Mouse (Mus musculus) midbrain, embryonic 16.5 days (tissue): ENCODE data around the gene Adra2b. TPM values are rescaled to one million over a fixed set of nuclear protein-coding genes. Genes with fewer than 3 reads are reported as not detected.

Source experiments
- ATAC-seq: fragments of 200-750 bp; cut with Nextera tagmentation; 2 replicates; pipeline ENCODE4 v1.8.0; 2017; ENCODE audit warnings: moderate TSS enrichment
- H3K27ac ChIP-seq: fragments of 300-500 bp; sonication (generic); 2 replicates; pipeline ENCODE4 v1.5.1; 2014; ENCODE audit warnings: mild to moderate bottlenecking, low read length, mixed read lengths
- H3K27me3 ChIP-seq: fragments of 300-500 bp; sonication (generic); 2 replicates; pipeline ENCODE4 v1.6.1; 2014; ENCODE audit warnings: low read depth, low read length, mixed read lengths; ENCODE audit not compliant: control insufficient read depth, insufficient read depth
- H3K36me3 ChIP-seq: fragments of 300-500 bp; sonication (generic); 2 replicates; pipeline ENCODE4 v1.6.1; 2014; ENCODE audit warnings: mild to moderate bottlenecking, low read length, moderate library complexity, mixed read lengths; ENCODE audit not compliant: control insufficient read depth, insufficient read depth
- H3K4me1 ChIP-seq: fragments of 300-500 bp; sonication (generic); 2 replicates; pipeline ENCODE4 v1.6.1; 2014; ENCODE audit warnings: mild to moderate bottlenecking, low read length, mixed read lengths; ENCODE audit not compliant: control insufficient read depth, insufficient read depth
- H3K4me2 ChIP-seq: fragments of 300-500 bp; sonication (generic); 2 replicates; pipeline ENCODE4 v1.6.1; 2014; ENCODE audit warnings: mild to moderate bottlenecking, low read length, mixed read lengths
- H3K4me3 ChIP-seq: fragments of 300-500 bp; sonication (generic); 2 replicates; pipeline ENCODE4 v1.5.1; 2014; ENCODE audit warnings: low read depth, mild to moderate bottlenecking, low read length, moderate library complexity, mixed read lengths
- H3K9ac ChIP-seq: fragments of 300-500 bp; sonication (generic); 2 replicates; pipeline ENCODE4 v1.6.1; 2014; ENCODE audit warnings: low read depth, low read length, mixed read lengths
- H3K9me3 ChIP-seq: fragments of 300-500 bp; sonication (generic); replicated peaks from 2 replicates; pipeline ENCODE4 v1.6.1; 2014; ENCODE audit warnings: mild to moderate bottlenecking, low read length, mixed read lengths; ENCODE audit not compliant: control insufficient read depth, poor library complexity, severe bottlenecking
- WGBS: fragments of 180-500 bp; shearing (Covaris S2); extraction: QIAGEN DNeasy Blood & Tissue Kit; methylation state at CpG from one replicate; pipeline ENCODE4 v1.1.7; 2014; 5-methylcytosine and 5-hydroxymethylcytosine counted together
- polyA plus RNA-seq: library from polyadenylated mRNA; unstranded; fragments of >200 nt; fragmentation: Nextera tagmentation; extraction: Ambion mirVana; gene quantifications from 2 replicates; pipeline ENCODE4 v1.2.1, GENCODE M21; 2015

Adra2b gene
- polyA plus RNA-seq, 1 experiment from 2014 or later, result 0.20 TPM

GRCm38 (mm10) chr2:127363282-127363652 lies 259 bp downstream of the Adra2b start:
- peak overlapping the region; percentile 39 for H3K4me3 ChIP-seq
- 2% methylated on average over 28 of the region's 28 CpGs for WGBS
- no peak for ATAC-seq
- peak overlapping the region; percentile 82 for H3K4me2 ChIP-seq
- no peaks in the 10 kb centered on the region for H3K36me3 ChIP-seq
- H3K9ac ChIP-seq, result no peak overlapping the region
- H3K9me3 ChIP-seq, result no peaks in the 10 kb centered on the region
- no peak overlapping the region for H3K27ac ChIP-seq
- peaks cover 14% of the 10 kb centered on the region for H3K4me1 ChIP-seq
- H3K27me3 ChIP-seq, result peaks cover 59% of the 10 kb centered on the region

GRCm38 (mm10) chr2:127363696-127364095 lies 688 bp downstream of the Adra2b start:
- ATAC-seq, result 0 out of 2 replicates have a peak, but pooled peaks have one; percentile 13
- H3K4me1 ChIP-seq, result peaks cover 14% of the 10 kb centered on the region
- H3K27ac ChIP-seq, result no peak overlapping the region
- H3K9me3 ChIP-seq, result no peaks in the 10 kb centered on the region
- peak overlapping the region; percentile 82 for H3K4me2 ChIP-seq
- H3K4me3 ChIP-seq, result peak overlapping the region; percentile 39
- no peaks in the 10 kb centered on the region for H3K36me3 ChIP-seq
- H3K9ac ChIP-seq, result no peak overlapping the region
- H3K27me3 ChIP-seq, result peaks cover 59% of the 10 kb centered on the region
- 7% methylated on average over 20 of the region's 20 CpGs for WGBS

DNA sequence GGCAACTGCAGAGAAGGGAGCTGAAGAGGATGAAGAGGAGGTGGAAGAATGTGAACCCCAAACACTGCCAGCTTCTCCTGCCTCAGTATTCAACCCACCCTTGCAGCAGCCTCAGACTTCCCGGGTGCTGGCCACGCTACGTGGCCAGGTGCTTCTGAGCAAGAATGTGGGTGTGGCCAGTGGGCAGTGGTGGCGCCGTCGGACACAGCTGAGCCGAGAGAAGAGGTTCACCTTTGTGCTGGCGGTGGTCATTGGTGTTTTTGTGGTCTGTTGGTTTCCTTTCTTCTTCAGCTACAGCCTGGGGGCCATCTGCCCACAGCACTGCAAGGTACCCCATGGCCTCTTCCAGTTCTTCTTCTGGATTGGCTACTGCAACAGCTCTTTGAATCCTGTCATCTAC lies 1.4 kb downstream of the Adra2b start:
- H3K9me3 ChIP-seq, result no peaks in the 10 kb centered on the region
- H3K36me3 ChIP-seq, result no peaks in the 10 kb centered on the region
- WGBS, result 21% methylated on average over 8 of the region's 8 CpGs
- no peak for ATAC-seq
- H3K4me3 ChIP-seq, result no peak overlapping the region
- H3K9ac ChIP-seq, result no peak overlapping the region
- H3K27ac ChIP-seq, result no peak overlapping the region
- peaks cover 59% of the 10 kb centered on the region for H3K27me3 ChIP-seq
- peaks cover 14% of the 10 kb centered on the region for H3K4me1 ChIP-seq
- no peak overlapping the region for H3K4me2 ChIP-seq

DNA sequence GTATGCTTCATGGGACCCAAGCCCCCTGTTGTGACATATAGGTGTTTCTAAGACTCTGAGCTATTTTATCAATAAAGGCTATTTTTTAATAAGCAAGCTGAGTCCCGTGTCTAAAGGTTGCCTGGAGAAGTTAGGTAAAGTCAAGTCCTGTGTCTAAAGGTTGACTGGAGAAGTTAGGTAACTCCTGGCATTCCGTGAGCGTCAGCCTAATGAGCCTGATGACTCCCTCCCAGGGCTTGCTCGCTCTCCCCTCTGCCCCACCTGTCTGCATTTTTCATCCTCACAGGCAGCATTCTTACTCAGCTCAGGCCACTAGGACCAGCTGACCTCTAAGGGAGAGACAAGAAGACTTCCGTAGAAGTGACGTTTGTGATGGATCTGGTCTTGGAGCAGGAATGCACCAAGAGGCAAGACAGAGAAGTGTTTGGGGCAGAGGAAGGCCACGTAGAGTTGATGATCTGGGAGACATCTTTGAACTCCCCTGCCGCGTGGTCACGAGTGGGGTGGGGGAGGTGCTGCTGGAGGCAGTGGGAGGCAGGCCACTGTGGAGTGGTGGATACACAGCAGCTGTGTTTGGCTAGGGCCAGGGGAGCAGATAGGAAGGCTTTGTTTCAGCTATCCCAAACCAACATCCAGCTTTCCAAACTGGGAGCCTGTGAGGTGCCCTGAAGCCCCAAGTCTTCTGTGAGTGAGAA lies 4.3 kb downstream of the Adra2b start:
- no peak for ATAC-seq
- H3K27ac ChIP-seq, result no peak overlapping the region
- 76% methylated on average over 10 of the region's 10 CpGs for WGBS
- H3K36me3 ChIP-seq, result no peaks in the 10 kb centered on the region
- H3K4me2 ChIP-seq, result no peak overlapping the region
- peaks cover 14% of the 10 kb centered on the region for H3K4me1 ChIP-seq
- H3K4me3 ChIP-seq, result no peak overlapping the region
- H3K27me3 ChIP-seq, result peaks cover 40% of the 10 kb centered on the region
- H3K9ac ChIP-seq, result no peak overlapping the region
- H3K9me3 ChIP-seq, result no peaks in the 10 kb centered on the region

- H3K36me3 ChIP-seq, result no peaks in the 10 kb centered on the region
- no peak overlapping the region for H3K27ac ChIP-seq
- no peak overlapping the region for H3K9ac ChIP-seq
- ATAC-seq, result no peak
- 72% methylated on average over 5 of the region's 5 CpGs for WGBS
- no peak overlapping the region for H3K4me3 ChIP-seq
- H3K4me2 ChIP-seq, result no peak overlapping the region
- H3K4me1 ChIP-seq, result no peaks in the 10 kb centered on the region
- H3K9me3 ChIP-seq, result no peaks in the 10 kb centered on the region
- H3K27me3 ChIP-seq, result peaks cover 17% of the 10 kb centered on the region
These were observed 6.8 kb downstream of the Adra2b start for GRCm38 (mm10) chr2:127369703-127370376.

GRCm38 (mm10) chr2:127370561-127371483 lies 7.8 kb downstream of the Adra2b start:
- Histone ChIP-seq H3K9me3 (no peaks in the 10 kb centered on the region), H3K4me2 (no peak overlapping the region), H3K4me3 (no peak overlapping the region), H3K27me3 (peaks cover 7% of the 10 kb centered on the region; the same call in 1 of the 2 replicates), H3K4me1 (no peaks in the 10 kb centered on the region), H3K27ac (no peak overlapping the region), H3K36me3 (no peaks in the 10 kb centered on the region), H3K9ac (no peak overlapping the region)
- ATAC-seq, result no peak
- 52% methylated on average over 9 of the region's 9 CpGs for WGBS

DNA sequence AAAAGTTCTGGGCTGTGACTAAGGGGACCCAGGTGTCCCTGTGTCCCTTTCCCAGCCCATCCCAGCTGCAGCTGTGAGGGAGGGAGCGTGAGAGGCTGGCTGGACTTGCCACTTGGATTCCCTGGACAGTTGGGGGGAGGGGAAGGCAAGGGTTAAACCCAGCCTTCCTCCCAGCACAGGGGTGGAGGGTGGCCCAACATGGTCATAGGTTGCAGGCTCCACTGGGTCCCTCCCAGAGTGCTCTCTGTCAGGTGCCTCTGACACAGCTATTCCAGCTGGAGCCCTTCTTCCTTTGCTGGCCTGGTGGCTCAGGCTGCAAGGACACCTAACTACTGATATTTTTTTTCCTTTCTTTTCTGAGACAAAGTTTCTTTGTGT lies 8.5 kb downstream of the Adra2b start:
- WGBS, result 89% methylated on average over 1 of the region's 1 CpGs
- Histone ChIP-seq H3K9me3 (no peaks in the 10 kb centered on the region), H3K4me3 (no peak overlapping the region), H3K27ac (no peak overlapping the region), H3K27me3 (peaks cover 1% of the 10 kb centered on the region; the same call in 1 of the 2 replicates), H3K36me3 (no peaks in the 10 kb centered on the region), H3K9ac (no peak overlapping the region), H3K4me2 (no peak overlapping the region), H3K4me1 (no peaks in the 10 kb centered on the region)
- no peak for ATAC-seq

GRCm38 (mm10) chr2:127372082-127372481 lies 9.1 kb downstream of the Adra2b start:
- 93% methylated on average over 2 of the region's 2 CpGs for WGBS
- Histone ChIP-seq H3K4me1 (no peaks in the 10 kb centered on the region), H3K27ac (no peak overlapping the region), H3K27me3 (no peaks in the 10 kb centered on the region), H3K9me3 (no peaks in the 10 kb centered on the region), H3K9ac (no peak overlapping the region), H3K4me2 (no peak overlapping the region), H3K36me3 (no peaks in the 10 kb centered on the region), H3K4me3 (no peak overlapping the region)
- ATAC-seq, result no peak
